Mouse (Mus musculus) layer of hippocampus, postnatal 14 days (tissue): ENCODE results near the gene Mgme1. TPM values are rescaled to one million over a fixed set of nuclear protein-coding genes. Genes with fewer than 3 reads are reported as not detected.

Experiments used
- DNase-seq, 2 experiments: peaks; one replicate each; pipeline ENCODE4 v3.0.0; 2021 to 2022; ENCODE audit warnings: low spot score in 2 of 2, mixed read lengths in 1 of 2
- total RNA-seq, 2 experiments: library from RNA; stranded (reverse); gene quantifications; 2 replicates each; pipeline ENCODE4 v1.2.3; 2021

Mgme1 gene
- total RNA-seq, 2 experiments from 2014 or later, result 3.4 to 4.4 TPM

GRCm38 (mm10) chr2:144262837-144263236 lies 7.6 kb upstream of the Mgme1 start:
- DNase-seq, result no peak

- no peak for DNase-seq
These were observed 5.9 kb upstream of the Mgme1 start for GRCm38 (mm10) chr2:144264398-144265119.

- no peak for DNase-seq
These were observed 5.4 kb upstream of the Mgme1 start for GRCm38 (mm10) chr2:144265120-144265488.

GRCm38 (mm10) chr2:144265916-144266683 lies 4.4 kb upstream of the Mgme1 start:
- no peak for DNase-seq

GRCm38 (mm10) chr2:144267004-144267730 lies 3.3 kb upstream of the Mgme1 start:
- no peak for DNase-seq

- no peak for DNase-seq
These were observed 2.8 kb upstream of the Mgme1 start for GRCm38 (mm10) chr2:144267731-144268015.

- DNase-seq, result no peak
These were observed 1.8 kb upstream of the Mgme1 start for GRCm38 (mm10) chr2:144268446-144269305.

- DNase-seq, result no peak
These were observed 1.2 kb upstream of the Mgme1 start for GRCm38 (mm10) chr2:144269306-144269650.

- no peak for DNase-seq
These were observed 586 bp upstream of the Mgme1 start for GRCm38 (mm10) chr2:144269679-144270475.

GRCm38 (mm10) chr2:144272088-144272487 lies 1.6 kb downstream of the Mgme1 start:
- no peak for DNase-seq

GRCm38 (mm10) chr2:144274741-144275140 lies 4.3 kb downstream of the Mgme1 start:
- no peak for DNase-seq

- DNase-seq, result no peak
These were observed 6.4 kb downstream of the Mgme1 start for GRCm38 (mm10) chr2:144276885-144277284.

GRCm38 (mm10) chr2:144279742-144280141 lies 9.3 kb downstream of the Mgme1 start:
- no peak for DNase-seq

GRCm38 (mm10) chr2:144280568-144280967 lies 10.1 kb downstream of the Mgme1 start:
- DNase-seq, result no peak

- no peak for DNase-seq
These were observed 11.0 kb downstream of the Mgme1 start for GRCm38 (mm10) chr2:144281417-144281816.

- no peak for DNase-seq
These were observed 19.9 kb downstream of the Mgme1 start for GRCm38 (mm10) chr2:144290321-144290720.

- DNase-seq, result peak; percentile 29 to 62
These were observed 21.3 kb downstream of the Mgme1 start for GRCm38 (mm10) chr2:144291600-144292305.

GRCm38 (mm10) chr2:144295145-144295735 lies 24.8 kb downstream of the Mgme1 start:
- no peak for DNase-seq
